Mouse (Mus musculus): ENCODE measurements at regions not wholly inside any gene's neighbourhood (a gene's known extent, or its start where the extent isn't known, plus 50 kb on each side); places are given as distances from the start of the nearest gene placed in this dataset.

DNA sequence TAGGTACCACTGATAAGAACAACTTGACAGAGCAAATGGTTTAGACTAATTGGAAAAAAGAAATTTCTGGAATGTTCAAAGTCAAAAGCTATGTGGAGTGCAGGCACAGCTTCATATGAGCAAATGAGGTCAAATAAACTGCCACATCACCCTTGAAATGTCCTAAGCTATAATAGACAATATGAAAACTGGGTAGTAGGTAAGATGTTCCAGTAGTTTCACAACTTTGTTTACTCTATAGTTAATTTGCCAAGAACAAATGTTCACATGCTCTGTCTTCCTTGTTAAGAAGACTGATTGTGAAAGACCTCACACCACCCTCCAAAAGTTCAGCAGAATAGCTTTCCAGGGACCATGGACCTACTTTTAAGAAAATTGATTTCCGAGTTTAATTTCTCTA, 301.7 kb upstream of the Rarb start:
- no peak for TF ChIP-seq CTCF (IDR thresholded peaks at IDR 0.05; ENCODE audit: low read depth, low read length)
- no peak for TF ChIP-seq POLR2A (IDR thresholded peaks at IDR 0.05; ENCODE audit: extremely low read depth, insufficient read depth, low read length)

Measured in liver, adult 2 months (tissue).